Mouse (Mus musculus): Measurements from ENCODE around the gene Hdc.

The Hdc gene

DNA sequence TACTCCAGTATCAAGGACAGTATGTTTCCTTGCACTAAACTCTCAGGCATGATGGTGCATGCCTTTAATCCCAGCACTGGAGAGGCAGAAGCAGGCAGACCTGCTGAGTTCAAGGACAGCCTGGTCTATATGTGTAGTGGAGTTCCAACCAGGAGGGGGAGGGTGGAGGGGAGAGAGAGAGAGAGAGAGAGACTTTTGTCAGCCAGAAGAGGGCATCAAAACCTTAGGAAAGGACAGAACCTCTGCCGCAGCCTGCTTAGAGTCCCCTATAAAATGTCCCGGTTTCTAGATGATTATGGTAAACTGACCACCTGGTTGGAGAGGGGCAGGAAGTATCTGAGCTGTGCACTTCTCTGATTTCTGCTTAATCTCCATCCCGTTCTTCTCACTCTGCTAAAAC lies 20.1 kb downstream of the Hdc start:
- no peak for DNase-seq

DNA sequence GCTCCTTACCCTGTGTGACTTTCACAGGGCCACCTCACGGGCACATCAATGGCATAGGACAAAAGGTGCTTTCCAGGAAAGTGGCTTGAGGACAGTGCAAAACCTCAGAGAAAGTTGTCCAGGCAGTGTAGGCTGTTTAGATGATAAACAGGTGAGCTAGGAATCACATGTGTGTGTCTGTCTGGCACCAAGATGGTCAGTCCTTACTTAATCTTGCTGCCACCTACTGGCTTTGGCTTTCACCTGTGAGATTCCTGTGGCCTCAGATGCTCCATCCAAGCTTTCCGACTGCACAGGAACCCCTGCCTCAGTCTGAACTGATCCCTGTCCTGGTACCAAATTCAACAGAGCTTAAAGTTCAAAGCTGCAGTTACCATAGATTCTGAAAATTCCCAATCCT lies 20.7 kb downstream of the Hdc start:
- peak; percentile 33 for DNase-seq

DNA sequence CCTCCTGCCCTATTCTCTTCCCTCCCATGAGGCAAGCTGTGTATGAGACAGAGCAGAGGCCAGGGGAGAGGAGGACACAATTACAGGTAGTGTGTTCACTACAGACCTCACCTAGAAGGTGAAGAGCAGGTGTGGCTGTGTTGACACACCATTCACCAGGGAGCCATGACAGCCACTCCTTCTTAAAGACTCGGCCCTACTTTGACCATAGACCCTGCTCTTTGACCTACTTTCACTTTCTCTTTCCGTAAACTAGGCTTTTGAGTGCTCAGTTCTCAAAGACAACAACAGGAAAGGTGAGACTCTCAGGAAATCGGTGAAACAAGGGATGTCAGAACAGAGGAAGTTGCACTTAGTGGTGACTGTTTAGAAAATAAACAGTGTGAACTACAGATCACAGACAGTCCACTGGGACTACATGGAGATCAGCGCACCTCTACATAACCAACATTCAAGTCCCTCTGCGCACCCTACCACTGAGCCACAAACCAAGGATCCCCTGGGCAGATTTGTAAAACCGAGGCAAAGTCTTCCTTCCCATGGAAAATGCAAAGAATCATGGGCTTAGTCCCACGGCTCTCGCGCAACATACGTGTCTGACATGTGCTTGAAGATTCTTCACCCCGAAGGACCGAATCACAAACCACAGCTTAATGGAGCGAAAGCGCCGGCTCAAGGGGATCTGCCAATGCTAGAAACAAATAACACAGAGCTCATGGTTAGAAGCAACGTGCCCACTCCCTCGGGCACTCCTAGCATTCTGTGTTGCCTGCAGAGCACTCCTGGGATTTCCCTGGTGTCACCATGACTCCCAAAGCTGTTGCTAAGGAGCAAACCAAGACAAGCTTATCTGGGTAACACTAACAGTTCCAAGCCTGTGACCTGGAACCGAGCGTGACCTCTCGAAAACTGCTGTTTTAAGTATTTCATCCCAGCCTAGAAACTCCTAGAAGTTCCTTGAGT lies 21.5 kb downstream of the Hdc start:
- peak; percentile 54 for DNase-seq

DNA sequence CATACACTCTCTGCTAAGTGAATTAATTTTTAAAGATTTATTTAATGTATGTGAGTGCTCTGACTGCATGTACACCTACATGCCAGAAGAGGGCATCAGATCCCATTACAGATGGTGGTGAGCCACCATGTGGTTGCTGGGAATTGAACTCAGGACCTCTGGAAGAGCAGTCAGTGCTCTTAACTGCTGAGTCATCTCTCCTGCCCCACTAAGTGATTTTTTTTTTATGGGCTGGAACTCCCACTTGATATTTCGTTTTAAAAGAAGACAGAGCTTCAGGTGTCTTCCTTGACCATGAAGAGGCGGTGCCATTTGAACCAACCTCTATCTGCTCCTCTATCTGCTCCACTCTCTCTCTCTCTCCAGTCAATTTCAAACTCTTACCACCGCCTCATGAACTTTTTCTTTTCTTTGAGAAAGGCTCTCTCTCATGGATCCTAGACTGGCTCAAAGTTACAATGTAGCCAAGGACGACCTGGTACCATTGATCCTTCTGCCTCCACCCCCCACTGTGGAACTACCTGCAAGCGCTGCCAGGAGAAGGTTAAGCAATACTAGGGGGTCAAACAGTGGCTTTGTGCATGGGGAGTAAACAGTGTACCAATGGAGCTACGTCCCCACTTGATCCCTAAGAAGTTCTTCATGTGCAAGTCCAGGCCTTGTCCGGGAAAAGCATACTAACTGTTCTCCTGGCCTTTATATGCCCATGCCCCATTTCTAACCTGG lies 22.6 kb downstream of the Hdc start:
- DNase-seq: no peak

DNA sequence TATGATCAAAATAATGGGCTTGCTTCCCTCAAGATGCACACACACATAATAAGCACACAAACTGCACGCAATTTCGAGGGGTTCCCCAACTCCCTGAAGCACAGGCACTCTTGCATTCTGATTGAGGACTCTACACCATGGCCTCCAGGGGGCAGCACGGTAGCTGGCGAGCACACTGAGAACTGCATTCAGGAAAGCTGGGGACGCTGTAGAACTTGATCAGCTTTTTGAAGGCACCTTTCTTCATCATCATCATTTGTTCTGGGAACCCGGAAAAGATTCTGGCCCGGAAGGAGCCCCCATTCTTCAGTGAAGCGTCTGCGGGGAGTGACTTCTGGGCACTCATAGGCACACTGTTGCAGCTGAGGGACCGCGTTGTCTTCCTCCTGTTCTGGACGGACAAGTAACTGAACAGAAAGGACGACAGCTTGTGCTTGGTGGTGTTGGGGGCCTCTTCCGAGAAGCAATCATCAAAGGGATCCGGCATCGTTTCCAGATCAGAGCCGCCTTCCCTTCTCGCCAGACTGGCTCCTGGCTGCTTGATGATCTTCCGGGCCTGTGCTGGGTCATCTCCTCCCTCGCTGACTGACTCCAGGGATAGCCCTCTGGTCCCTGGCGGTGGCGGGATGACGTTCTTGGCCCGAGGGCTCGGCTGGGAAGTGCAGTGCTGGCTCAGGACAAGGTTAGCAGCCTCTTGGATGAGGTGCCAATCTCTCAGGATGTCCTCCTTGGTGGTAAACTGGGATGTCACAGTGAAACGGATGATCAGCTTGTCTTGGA lies 25.1 kb downstream of the Hdc start:
- peak; percentile 78 for DNase-seq

DNA sequence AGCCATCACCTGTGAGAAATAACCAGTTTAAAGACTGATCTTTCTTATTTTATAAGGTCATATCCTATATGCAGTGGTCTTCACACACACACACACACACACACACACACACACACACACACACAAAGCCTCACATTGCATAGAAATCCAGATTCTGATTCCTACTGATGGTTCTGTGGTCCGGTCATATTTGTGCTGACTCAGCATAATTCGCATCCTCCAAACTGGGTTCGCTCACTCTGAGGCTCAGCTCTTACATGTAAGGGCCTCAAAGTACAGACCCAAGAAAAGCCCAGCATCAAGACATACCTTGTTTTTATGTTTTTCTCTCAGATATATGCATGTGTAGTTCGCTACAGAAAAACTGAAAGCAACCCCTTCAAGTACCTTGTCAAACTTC lies 27.8 kb downstream of the Hdc start:
- DNase-seq: no peak

DNA sequence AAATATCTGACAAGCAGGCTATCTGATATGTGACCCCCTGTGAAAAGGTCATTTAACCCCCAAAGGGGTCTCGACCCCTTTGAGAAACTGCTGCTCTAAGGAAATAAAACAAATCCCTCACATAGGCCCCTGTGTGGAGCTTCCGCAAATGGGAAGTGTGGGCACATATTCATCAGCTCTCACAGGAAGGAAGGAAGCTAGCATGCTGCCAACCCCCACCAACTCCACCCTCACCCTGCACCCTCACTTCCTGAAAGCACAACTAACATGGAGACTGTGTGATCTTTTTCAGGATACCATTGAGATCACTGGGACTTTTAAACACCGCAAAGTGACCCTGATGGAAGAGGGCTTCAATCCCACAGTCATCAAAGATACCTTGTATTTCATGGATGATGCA lies 31.6 kb downstream of the Hdc start:
- no peak for DNase-seq

DNA sequence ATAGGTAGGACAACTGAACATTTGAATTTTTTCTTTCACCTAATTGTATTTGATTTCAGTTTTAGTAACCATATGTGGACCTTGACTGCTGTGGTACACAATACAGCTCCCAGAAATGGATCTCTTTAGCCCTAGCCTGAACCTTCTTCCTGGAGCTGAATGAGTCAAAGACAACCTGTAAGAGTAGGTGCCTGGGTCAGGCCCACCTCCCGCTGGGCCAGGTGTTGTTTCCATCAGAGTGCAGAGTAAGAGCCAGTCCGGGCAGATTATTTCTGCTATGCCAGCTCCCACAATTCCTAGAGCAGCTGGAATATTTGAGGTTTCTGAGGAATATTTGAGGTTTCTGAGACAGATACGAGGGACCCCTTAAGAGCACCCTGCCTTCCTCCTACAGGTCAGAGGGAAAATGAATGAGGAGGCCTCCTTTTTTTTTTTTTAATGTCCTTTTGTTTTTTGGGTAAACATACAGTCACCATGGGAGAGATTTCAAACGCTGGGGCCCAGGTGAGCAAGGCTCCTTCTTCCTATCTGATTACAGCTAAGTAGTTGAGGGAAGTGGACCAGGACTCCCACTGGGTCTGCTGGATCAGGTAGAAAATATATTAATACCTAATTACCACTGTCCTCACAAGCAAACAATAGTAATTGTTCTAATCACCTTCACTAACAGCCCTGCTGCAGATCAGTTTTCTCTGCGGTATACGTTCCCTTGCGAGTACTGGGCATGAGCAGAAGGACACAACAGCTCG lies 34.3 kb downstream of the Hdc start:
- no peak for DNase-seq

DNA sequence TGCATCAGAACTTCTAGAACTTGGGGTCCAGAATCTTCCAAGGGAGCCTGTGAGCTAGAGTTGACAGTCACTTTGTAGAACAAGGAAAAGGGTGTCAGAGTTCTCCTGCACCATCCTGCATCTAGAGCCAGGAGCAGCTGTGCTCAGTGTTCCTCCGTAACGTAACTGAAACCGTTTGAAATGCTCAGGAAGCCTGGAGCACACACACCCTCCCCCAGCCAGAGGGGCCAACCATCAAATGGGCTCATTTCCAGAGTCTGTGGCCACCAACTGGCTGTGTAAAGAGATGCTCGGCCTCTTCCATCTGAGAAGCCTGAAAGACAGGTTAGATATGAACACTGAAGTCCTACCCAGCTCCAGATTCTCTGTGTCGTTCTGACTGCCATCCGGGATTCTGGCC lies 35.1 kb downstream of the Hdc start:
- DNase-seq: no peak

DNA sequence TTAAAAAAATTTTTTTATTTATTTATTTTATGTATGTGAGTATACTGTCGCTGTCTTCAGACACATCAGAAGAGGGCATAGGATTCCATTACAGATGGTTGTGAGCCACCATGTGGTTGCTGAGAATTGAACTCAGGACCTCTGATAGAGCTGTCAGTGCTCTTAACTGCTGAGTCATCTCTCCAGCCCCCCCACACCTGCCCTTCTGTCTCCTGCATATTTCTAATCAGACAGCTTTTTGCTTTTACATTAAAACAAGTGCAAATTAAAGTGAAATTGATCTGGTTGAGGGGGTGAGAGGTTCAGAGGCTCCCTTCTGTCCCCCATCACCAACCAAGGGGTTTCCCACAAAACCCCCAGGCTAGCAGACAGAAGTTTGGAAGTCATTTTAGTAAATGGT lies 39.8 kb downstream of the Hdc start:
- no peak for DNase-seq

DNA sequence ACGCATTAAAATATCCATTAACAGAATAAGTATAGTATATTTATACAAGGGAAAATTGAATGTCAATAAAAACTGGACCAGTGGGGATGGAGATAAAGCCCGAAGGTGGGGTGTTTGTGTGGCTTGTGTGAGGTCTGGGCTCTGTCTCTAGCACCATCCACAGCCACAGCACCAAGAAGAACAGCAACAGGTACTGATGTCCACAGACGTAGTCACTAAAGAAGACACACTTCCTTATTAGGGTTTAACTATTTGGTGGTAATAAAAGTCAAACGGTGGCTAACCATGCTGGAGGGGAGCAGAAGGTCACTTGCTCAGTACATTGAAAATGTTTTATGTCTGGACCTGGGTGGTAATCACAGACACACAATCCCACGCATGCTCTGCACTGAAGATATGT lies 41.7 kb downstream of the Hdc start:
- no peak for DNase-seq

DNA sequence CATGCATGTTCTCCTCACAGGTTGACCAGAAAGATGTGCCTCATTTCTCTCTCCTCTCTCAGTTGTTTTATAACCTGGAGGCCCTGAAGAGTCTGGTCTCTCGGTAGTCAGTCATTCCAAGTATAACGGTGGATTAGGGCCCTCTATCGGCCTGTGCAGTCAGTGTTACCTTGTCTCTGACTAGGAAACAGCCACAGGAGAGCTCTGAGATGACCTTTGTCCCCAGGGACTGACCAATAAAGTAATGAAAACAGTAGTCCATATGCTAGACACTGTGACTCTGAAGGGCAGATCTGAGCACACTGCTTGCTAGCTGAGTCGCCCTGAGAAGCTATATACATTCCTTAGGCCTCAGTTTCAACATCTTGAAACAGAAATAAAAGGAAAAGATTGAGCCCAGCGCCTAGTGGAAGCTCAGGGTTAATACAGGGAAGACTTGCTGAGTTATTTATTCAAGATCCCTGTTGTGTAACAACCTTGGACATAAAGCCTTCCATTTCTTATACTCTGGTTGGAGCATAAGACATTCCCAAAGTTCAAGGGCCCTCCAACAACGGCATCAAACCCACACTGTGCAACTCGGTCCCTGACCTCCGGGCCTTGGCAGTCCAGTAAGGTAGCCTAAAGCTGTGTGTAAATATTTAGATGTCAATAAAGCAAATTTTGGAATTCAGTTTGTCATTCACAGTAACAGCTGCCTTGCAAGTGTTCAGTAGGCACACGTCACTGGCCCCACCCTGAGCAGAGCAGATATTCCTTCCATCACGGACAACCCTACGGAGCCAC lies 43.5 kb downstream of the Hdc start:
- DNase-seq: no peak

DNA sequence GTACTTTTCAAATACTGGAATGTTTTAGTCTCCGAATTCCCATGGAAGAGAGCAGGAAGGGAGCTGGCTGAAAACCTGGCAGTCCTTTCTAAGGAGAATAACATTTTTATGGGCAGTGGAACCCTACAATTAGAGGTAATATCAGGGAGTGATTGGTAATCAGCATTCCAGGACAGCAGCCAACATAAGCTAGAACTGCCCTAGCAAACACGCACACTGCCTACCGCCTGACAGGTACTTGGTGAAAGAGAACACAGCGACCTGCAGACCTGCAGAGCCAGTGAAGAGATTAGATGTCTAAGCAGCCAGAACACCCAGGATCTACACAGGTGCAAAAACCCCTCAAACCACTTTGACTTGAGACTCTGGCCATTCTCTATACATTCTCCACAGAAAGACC lies 46.4 kb downstream of the Hdc start:
- no peak for DNase-seq

DNA sequence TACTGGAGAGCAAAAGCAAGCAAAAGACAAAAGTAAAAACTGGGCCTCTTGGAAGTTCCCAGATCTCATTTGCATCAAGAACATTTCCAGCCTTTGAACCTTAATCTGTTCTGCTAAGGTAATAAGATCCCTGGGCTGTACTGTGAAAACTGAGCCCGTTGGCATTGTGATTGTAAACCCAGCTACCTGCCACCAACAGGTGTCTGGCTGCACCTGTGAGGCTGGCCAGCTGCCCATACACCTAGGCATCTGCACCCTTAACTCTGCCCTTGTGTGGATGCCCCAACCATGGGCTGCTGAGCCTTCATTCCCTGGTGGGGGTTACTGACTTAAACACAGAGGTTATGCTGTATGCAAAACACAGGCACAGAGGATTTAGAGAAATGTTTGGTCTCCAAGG lies 46.9 kb downstream of the Hdc start:
- no peak for DNase-seq

DNA sequence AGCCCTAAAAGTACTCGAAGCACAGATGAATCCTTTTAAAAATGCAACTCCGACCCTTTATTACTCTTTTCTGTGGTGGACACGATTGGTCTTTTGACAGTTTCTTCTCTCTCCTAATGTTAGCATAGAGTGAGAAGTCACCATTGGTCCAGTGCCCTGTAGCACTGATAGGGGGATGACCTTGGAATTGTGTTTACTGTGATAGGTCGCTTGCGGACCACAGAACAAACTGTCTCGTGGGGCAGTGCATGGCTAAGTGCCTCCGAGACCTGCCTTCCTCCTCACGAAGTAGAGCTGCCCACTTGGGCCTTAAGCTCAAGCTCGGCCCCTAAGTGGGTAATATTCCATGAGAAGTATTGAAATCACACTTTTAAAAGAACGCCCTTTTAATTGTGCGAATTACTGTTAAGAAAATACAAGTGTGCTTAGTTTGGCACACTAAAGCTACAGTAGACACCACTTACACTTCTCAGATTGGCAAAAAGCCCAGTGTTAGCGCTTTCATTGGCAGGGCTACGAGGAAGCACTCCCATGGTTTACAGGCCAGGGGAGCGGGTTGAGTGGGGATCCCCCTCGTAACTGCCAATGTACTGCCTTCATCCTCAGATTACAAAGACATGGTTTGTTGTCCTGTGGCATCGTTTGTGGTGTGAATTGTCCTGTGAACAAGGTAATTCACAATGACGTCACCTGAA lies 55.5 kb downstream of the Hdc start:
- DNase-seq: peak; percentile 76

DNA sequence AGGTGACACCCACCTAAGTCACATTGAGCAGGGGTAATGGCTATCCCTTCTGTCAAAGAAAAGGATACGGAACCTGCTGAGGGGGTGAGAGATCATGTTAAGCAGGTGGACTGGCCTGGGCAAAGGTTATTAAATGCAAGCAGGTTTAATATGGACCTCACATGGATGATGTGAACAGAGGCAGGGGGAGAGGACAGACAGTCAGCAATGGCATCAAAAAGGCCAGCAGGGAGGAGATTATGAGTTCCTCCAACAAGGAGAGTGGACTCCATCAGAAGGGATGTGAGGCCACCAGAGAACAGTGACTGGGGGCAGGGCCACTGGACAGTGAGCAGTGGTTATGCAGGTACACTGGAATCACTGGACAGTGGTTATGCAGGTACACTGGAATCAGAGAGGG lies 59.0 kb downstream of the Hdc start:
- no peak for DNase-seq

DNA sequence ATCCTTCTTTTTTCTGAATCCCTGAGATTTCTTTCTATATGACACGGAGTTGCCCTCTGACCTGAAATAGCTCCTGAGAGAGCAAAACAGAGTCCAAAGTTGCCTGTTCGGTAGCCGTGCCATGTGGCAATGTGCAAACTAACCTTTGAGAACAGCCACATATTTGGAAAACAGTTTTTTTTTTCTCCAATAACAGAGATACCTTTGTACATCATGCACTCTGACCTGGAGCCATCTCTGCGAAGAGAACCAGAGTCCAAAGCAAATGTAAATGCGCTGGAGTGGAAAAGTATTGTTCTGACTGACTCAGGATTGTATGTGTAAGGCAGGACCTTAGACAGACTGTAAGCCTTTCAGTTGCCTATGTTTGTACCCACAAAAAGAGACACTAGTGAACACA lies 63.6 kb downstream of the Hdc start:
- DNase-seq: no peak

DNA sequence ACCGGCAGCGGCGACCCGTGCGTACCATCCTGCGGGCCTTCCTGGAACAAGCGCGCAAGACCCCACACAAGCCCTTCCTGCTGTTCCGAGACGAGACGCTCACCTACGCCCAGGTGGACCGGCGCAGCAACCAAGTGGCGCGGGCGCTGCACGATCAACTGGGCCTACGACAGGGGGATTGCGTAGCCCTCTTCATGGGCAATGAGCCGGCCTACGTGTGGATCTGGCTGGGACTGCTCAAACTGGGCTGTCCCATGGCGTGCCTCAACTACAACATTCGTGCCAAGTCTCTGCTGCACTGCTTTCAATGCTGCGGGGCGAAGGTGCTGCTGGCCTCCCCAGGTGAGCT lies 65.8 kb downstream of the Hdc start:
- DNase-seq: no peak

DNA sequence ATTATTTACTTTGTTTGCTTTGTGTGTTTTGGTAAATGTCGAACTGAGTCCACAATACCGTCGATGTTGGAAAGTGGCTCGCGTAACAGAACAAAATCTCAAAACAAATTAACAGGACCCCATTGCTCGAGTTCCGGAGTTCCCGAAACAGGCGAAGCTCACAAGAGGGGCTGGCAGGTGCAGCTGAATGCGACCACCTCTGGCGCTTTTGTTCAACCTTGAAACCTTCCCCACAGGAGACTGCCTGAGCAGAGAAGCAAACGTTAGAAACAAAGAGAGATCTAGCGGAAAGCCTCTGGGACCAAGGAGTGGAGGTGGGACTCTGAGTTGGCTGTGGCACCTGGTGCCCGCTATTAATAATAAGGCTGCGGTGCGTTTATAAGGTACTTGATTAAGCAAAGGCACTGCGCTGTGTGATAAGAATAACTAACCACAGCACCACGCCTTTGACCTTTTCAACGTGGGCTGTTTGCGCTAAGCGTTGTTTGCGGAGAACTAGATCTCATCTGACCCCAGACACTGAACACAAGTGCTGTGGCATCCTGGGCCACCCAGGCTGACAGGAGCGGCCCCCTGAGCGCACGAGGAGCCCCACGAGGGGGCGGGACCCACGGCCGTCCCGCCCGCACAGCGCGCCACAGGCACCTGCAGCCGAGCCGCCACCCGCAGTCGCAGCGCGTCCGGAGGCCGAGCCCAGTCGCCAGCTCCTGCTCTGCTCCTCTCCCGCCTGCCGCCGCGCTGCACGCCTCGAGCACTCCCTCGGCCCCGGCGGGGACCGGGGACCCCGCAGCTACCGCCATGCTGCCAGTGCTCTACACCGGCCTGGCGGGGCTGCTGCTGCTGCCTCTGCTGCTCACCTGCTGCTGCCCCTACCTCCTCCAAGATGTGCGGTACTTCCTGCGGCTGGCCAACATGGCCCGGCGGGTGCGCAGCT lies 66.5 kb downstream of the Hdc start, which contains the start of gene Slc27a2:
TSS of gene Slc27a2 (plus strand) at position 51 of the 934 bp plus-strand sequence.
- DNase-seq: peak; percentile 7

DNA sequence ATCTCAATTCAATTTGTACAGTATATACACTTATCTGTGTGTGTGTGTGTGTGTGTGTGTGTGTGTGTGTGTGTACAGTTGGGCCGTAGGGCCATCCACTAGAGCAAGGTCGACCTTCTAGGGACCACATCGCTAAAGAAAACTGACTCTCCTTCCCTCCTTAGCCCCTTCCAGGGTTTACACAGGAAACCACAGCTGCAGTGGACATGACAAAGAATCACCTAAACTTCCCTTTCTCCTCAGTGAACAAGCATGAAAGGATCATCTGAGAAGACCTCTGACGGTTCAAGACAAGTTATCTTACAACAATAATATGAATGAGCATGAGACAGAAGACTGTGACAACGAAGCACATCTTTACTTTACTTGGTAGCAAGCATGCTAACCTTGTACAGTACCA lies 67.2 kb downstream of the Hdc start:
- no peak for DNase-seq
